Mouse (Mus musculus): Measurements from ENCODE around the gene Lcn4. TPM values are rescaled to one million over a fixed set of nuclear protein-coding genes. Genes with fewer than 3 reads are reported as not detected.
"Not testable (repeated sequence)": the region's sequence is repeated elsewhere in the genome, so short reads cannot be mapped to it uniquely, and the experiment has no call there.

Gene Lcn4
- polyA plus RNA-seq (2014; fragmentation: Nextera tagmentation; extraction: Ambion mirVana), result not detected in 2 replicates

DNA sequence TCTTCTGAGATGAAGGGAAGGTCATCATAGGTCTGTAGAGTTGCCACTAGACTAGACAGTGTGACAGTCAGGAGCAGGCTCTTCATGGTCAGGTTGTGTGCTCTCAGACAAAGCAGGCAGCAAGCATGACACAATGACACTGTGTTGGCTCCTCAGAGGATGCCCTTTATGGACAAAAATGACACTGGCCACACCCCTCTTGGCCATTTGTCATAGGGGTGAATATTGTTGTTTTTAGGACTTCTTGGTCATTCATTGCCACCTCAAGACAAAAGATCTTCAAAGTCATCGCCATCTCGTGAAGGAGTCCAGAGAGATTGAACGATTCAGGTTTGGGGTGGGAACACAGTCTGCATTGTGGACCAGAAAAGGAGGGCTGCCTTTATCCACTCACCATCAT, at the start of gene Lcn4:
Gene Lcn4, minus strand, starts transcription at position 101 of the 400 bp plus-strand sequence.
- Histone ChIP-seq H3K27me3 (ENCODE audit: control insufficient read depth, insufficient read depth, low read length) (no peaks in the 10 kb centered on the region), H3K9ac (ENCODE audit: low read length) (no peak within 1 kb of the TSS), H3K4me1 (ENCODE audit: control insufficient read depth, insufficient read depth, low read length) (no peaks in the 10 kb centered on the region), H3K36me3 (ENCODE audit: control insufficient read depth, insufficient read depth, low read length) (no peaks in the 10 kb centered on the region), H3K4me3 (ENCODE audit: low read depth, low read length) (no peak within 1 kb of the TSS), H3K9me3 (ENCODE audit: control insufficient read depth, low read length) (no peaks in the 10 kb centered on the region), H3K4me2 (no peak within 1 kb of the TSS), H3K27ac (ENCODE audit: low read depth, low read length) (no peak within 1 kb of the TSS)
- ATAC-seq (ENCODE audit: low FRiP score) (no peak), DNase-seq (ENCODE audit: low spot score, missing footprints) (no peak)
- WGBS, result 93% methylated on average over 3 of the region's 3 CpGs

DNA sequence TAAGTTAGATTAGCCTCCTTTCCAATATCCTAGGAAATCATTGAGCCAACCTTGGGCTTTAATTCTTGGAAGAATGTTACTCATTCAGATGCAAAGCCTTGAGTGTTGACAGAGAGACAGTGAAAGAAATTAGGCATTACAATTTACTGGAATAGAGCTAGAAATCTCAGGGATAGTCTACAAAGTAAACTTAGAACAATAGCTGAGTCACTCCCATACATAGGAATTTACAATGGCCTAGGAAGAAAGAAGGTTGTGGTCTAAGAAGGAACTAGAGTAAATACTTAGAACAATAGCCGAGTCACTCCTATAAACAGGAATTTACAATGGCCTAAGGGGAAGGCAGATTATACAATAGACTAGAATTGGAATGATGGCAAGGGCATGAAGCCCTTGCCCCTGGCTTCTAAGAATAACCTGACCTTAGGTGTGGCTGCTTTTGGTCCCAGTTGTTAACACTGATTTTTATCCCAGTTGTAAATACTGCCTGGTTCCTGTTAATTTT, 15.1 kb upstream of the Lcn4 start:
- Histone ChIP-seq H3K36me3 (ENCODE audit: control insufficient read depth, insufficient read depth, low read length) (no peaks in the 10 kb centered on the region), H3K4me1 (ENCODE audit: control insufficient read depth, insufficient read depth, low read length) (no peaks in the 10 kb centered on the region), H3K4me2 (no peak overlapping the region), H3K9me3 (ENCODE audit: control insufficient read depth, low read length) (no peaks in the 10 kb centered on the region; the same call in 1 of the 2 replicates), H3K4me3 (ENCODE audit: low read depth, low read length) (no peak overlapping the region), H3K9ac (ENCODE audit: low read length) (no peak overlapping the region), H3K27me3 (ENCODE audit: control insufficient read depth, insufficient read depth, low read length) (no peaks in the 10 kb centered on the region), H3K27ac (ENCODE audit: low read depth, low read length) (no peak overlapping the region)
- ATAC-seq (ENCODE audit: low FRiP score) (no peak), DNase-seq (ENCODE audit: low spot score, missing footprints) (no peak)
- 79% methylated on average over 1 of the region's 1 CpGs for WGBS

DNA sequence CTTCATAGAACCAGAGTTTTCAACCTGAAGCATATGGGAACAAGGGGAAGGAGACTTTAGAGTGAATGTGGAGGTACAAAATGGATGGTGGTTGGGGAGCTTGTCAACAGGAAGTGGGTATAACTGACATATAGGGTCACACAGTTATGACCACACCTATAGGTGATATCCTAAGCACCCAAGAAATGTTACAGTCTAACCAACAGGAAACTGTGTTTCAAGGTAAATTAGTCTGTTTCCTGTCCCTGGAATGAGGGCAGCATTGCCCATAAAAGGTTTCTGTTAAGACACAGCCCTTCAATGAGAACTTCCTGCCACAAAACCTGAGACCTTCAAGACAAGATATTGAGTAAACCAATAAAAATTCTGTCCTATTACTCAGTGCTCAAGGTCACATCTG, 2.3 kb downstream of the Lcn4 start:
- Histone ChIP-seq H3K4me1 (ENCODE audit: control insufficient read depth, insufficient read depth, low read length) (no peaks in the 10 kb centered on the region), H3K4me2 (no peak overlapping the region), H3K27ac (ENCODE audit: low read depth, low read length) (no peak overlapping the region), H3K9ac (ENCODE audit: low read length) (no peak overlapping the region), H3K9me3 (ENCODE audit: control insufficient read depth, low read length) (no peaks in the 10 kb centered on the region), H3K4me3 (ENCODE audit: low read depth, low read length) (no peak overlapping the region), H3K27me3 (ENCODE audit: control insufficient read depth, insufficient read depth, low read length) (no peaks in the 10 kb centered on the region), H3K36me3 (ENCODE audit: control insufficient read depth, insufficient read depth, low read length) (no peaks in the 10 kb centered on the region)
- no peak for ATAC-seq (ENCODE audit: low FRiP score)
- no peak for DNase-seq (ENCODE audit: low spot score, missing footprints)

GRCm38 (mm10) chr2:26663551-26663950, 7.5 kb downstream of the Lcn4 start:
- H3K36me3 ChIP-seq (ENCODE audit: control insufficient read depth, insufficient read depth, low read length); ATAC-seq (ENCODE audit: low FRiP score); H3K9ac ChIP-seq (ENCODE audit: low read length); H3K9me3 ChIP-seq (ENCODE audit: control insufficient read depth, low read length); H3K27ac ChIP-seq (ENCODE audit: low read depth, low read length); H3K4me2 ChIP-seq; H3K27me3 ChIP-seq (ENCODE audit: control insufficient read depth, insufficient read depth, low read length); H3K4me1 ChIP-seq (ENCODE audit: control insufficient read depth, insufficient read depth, low read length); H3K4me3 ChIP-seq (ENCODE audit: low read depth, low read length): not testable (repeated sequence)
- WGBS, result 85% methylated on average over 1 of the region's 1 CpGs
- peak; percentile 88 for DNase-seq (ENCODE audit: low spot score, missing footprints)

DNA sequence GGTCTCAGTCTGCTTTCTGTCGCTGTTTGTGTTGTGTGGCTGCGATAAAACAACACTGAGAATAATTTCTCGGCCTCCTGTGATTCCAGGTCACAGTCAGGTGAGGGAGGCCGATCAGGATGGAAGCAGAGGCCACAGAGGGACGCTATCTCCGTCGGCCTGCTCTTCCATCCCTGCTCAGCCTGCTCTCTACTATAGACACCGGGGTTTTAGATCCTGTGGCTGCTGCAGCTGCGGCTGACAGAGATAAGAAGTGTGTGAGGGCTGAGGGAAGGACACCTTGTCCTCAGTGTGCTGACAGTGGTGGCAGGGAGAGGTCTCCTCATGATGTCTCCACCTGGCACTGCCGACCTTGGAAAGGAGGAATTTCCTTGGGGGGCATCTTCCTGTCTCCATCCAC, 8.0 kb downstream of the Lcn4 start:
- ATAC-seq (ENCODE audit: low FRiP score) (no peak), DNase-seq (ENCODE audit: low spot score, missing footprints) (no peak)
- Histone ChIP-seq H3K9ac (ENCODE audit: low read length) (no peak overlapping the region), H3K27ac (ENCODE audit: low read depth, low read length) (no peak overlapping the region), H3K4me1 (ENCODE audit: control insufficient read depth, insufficient read depth, low read length) (no peaks in the 10 kb centered on the region), H3K4me2 (no peak overlapping the region), H3K9me3 (ENCODE audit: control insufficient read depth, low read length) (no peaks in the 10 kb centered on the region), H3K27me3 (ENCODE audit: control insufficient read depth, insufficient read depth, low read length) (no peaks in the 10 kb centered on the region), H3K36me3 (ENCODE audit: control insufficient read depth, insufficient read depth, low read length) (no peaks in the 10 kb centered on the region), H3K4me3 (ENCODE audit: low read depth, low read length) (no peak overlapping the region)
- WGBS, result 86% methylated on average over 10 of the region's 10 CpGs

- Histone ChIP-seq H3K4me1 (ENCODE audit: control insufficient read depth, insufficient read depth, low read length) (no peaks in the 10 kb centered on the region), H3K9ac (ENCODE audit: low read length) (no peak overlapping the region), H3K27me3 (ENCODE audit: control insufficient read depth, insufficient read depth, low read length) (no peaks in the 10 kb centered on the region), H3K9me3 (ENCODE audit: control insufficient read depth, low read length) (no peaks in the 10 kb centered on the region), H3K36me3 (ENCODE audit: control insufficient read depth, insufficient read depth, low read length) (no peaks in the 10 kb centered on the region), H3K27ac (ENCODE audit: low read depth, low read length) (no peak overlapping the region), H3K4me3 (ENCODE audit: low read depth, low read length) (no peak overlapping the region), H3K4me2 (no peak overlapping the region)
- no peak for DNase-seq (ENCODE audit: low spot score, missing footprints)
- ATAC-seq (ENCODE audit: low FRiP score), result no peak
- 85% methylated on average over 13 of the region's 13 CpGs for WGBS
Measured at GRCm38 (mm10) chr2:26662509-26662882, 8.6 kb downstream of the Lcn4 start.

GRCm38 (mm10) chr2:26661768-26662508, 9.1 kb downstream of the Lcn4 start:
- Histone ChIP-seq H3K27ac (ENCODE audit: low read depth, low read length) (no peak overlapping the region), H3K9me3 (ENCODE audit: control insufficient read depth, low read length) (no peaks in the 10 kb centered on the region), H3K27me3 (ENCODE audit: control insufficient read depth, insufficient read depth, low read length) (no peaks in the 10 kb centered on the region), H3K4me3 (ENCODE audit: low read depth, low read length) (peak overlapping the region; percentile 25), H3K36me3 (ENCODE audit: control insufficient read depth, insufficient read depth, low read length) (no peaks in the 10 kb centered on the region), H3K9ac (ENCODE audit: low read length) (peak overlapping the region; percentile 44), H3K4me1 (ENCODE audit: control insufficient read depth, insufficient read depth, low read length) (no peaks in the 10 kb centered on the region), H3K4me2 (peak overlapping the region; percentile 47)
- no peak for ATAC-seq (ENCODE audit: low FRiP score)
- 51% methylated on average over 29 of the region's 29 CpGs for WGBS
- DNase-seq (ENCODE audit: low spot score, missing footprints), result no peak

GRCm38 (mm10) chr2:26661143-26661752, 9.8 kb downstream of the Lcn4 start:
- 3% methylated on average over 20 of the region's 20 CpGs for WGBS
- H3K4me3 ChIP-seq (ENCODE audit: low read depth, low read length), result peak overlapping the region; percentile 25
- H3K9me3 ChIP-seq (ENCODE audit: control insufficient read depth, low read length), result no peaks in the 10 kb centered on the region
- peak; percentile 52; the same call in 1 of the 2 replicates for ATAC-seq (ENCODE audit: low FRiP score)
- no peaks in the 10 kb centered on the region for H3K4me1 ChIP-seq (ENCODE audit: control insufficient read depth, insufficient read depth, low read length)
- H3K36me3 ChIP-seq (ENCODE audit: control insufficient read depth, insufficient read depth, low read length), result no peaks in the 10 kb centered on the region
- H3K27me3 ChIP-seq (ENCODE audit: control insufficient read depth, insufficient read depth, low read length), result no peaks in the 10 kb centered on the region
- H3K9ac ChIP-seq (ENCODE audit: low read length), result peak overlapping the region; percentile 44
- no peak overlapping the region for H3K27ac ChIP-seq (ENCODE audit: low read depth, low read length)
- DNase-seq (ENCODE audit: low spot score, missing footprints), result no peak
- peak overlapping the region; percentile 47 for H3K4me2 ChIP-seq

DNA sequence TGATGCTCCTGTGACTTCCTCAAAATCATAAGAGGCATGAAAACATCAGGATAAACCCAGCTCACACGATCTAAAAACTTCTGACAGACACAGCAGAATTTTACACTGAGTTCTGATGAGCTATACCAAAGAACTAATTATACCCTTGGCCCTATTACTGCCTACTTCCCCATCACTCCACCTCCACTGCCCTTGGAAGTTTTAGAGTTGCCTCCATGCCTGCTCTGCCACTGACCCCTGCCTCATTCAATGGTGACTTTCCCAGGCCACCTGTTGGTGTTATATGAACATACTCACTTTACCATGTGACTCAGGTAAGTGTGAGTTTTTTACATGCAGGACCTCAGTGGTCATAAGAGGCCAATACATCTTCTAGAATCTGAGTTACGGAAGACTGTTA, 13.7 kb downstream of the Lcn4 start:
- ATAC-seq (ENCODE audit: low FRiP score) (no peak), DNase-seq (ENCODE audit: low spot score, missing footprints) (no peak)
- Histone ChIP-seq H3K4me1 (ENCODE audit: control insufficient read depth, insufficient read depth, low read length) (no peaks in the 10 kb centered on the region), H3K4me3 (ENCODE audit: low read depth, low read length) (no peak overlapping the region), H3K36me3 (ENCODE audit: control insufficient read depth, insufficient read depth, low read length) (no peaks in the 10 kb centered on the region), H3K27ac (ENCODE audit: low read depth, low read length) (no peak overlapping the region), H3K9ac (ENCODE audit: low read length) (no peak overlapping the region), H3K4me2 (no peak overlapping the region), H3K9me3 (ENCODE audit: control insufficient read depth, low read length) (no peaks in the 10 kb centered on the region), H3K27me3 (ENCODE audit: control insufficient read depth, insufficient read depth, low read length) (no peaks in the 10 kb centered on the region)
- WGBS, result 90% methylated on average over 2 of the region's 2 CpGs
